Mouse (Mus musculus) cortical plate, adult 2 months (tissue): ENCODE measurements at regions not wholly inside any gene's neighbourhood (a gene's known extent, or its start where the extent isn't known, plus 50 kb on each side); places are given as distances from the start of the nearest gene placed in this dataset.

Experiments
- H3K27ac ChIP-seq: fragments of 200-500 bp; 2 replicates; pipeline ENCODE4 v1.5.1; 2012; ENCODE audit warnings: low read length, control low read depth, inconsistent platforms; ENCODE audit not compliant: insufficient read depth
- H3K4me1 ChIP-seq: fragments of 200-500 bp; 2 replicates; pipeline ENCODE4 v1.6.1; 2011; ENCODE audit warnings: low read length; ENCODE audit not compliant: control insufficient read depth, insufficient read depth
- H3K4me3 ChIP-seq: fragments of 200-500 bp; 2 replicates; pipeline ENCODE4 v1.5.1; 2011; ENCODE audit warnings: mild to moderate bottlenecking, low read length, control low read depth; ENCODE audit not compliant: insufficient read depth
- CTCF ChIP-seq: fragments of 200-500 bp; IDR thresholded peaks from 2 replicates; pipeline ENCODE4 v1.5.1; 2011; ENCODE audit warnings: mild to moderate bottlenecking, control low read depth, low read length; ENCODE audit not compliant: insufficient read depth; ENCODE audit errors: extremely low read depth
- POLR2A ChIP-seq: fragments of 200-500 bp; IDR thresholded peaks from 2 replicates; pipeline ENCODE4 v1.6.1; 2011; ENCODE audit warnings: mild to moderate bottlenecking, low read length, control low read depth; ENCODE audit not compliant: insufficient read depth; ENCODE audit errors: extremely low read depth

GRCm38 (mm10) chr6:81563192-81563591 is 360.3 kb upstream of the Gcfc2 start:
- H3K4me3 ChIP-seq = no peak overlapping the region
- TF ChIP-seq POLR2A (no peak), CTCF (no peak)
- H3K4me1 ChIP-seq = no peaks in the 10 kb centered on the region; the same call in 1 of the 2 replicates
- no peak overlapping the region for H3K27ac ChIP-seq

- no peak overlapping the region for H3K27ac ChIP-seq
- no peaks in the 10 kb centered on the region; the same call in 1 of the 2 replicates for H3K4me1 ChIP-seq
- no peak for TF ChIP-seq CTCF
- TF ChIP-seq POLR2A = no peak
- no peak overlapping the region for H3K4me3 ChIP-seq
Measured at GRCm38 (mm10) chr6:81564295-81564694, 359.2 kb upstream of the Gcfc2 start.

GRCm38 (mm10) chr6:81586441-81587117 is 336.9 kb upstream of the Gcfc2 start:
- TF ChIP-seq POLR2A = no peak
- no peak for TF ChIP-seq CTCF
- no peak overlapping the region for H3K27ac ChIP-seq
- H3K4me3 ChIP-seq = no peak overlapping the region
- H3K4me1 ChIP-seq = no peaks in the 10 kb centered on the region

GRCm38 (mm10) chr6:81589727-81590126 is 333.7 kb upstream of the Gcfc2 start:
- Histone ChIP-seq H3K4me1 (no peaks in the 10 kb centered on the region), H3K27ac (no peak overlapping the region), H3K4me3 (no peak overlapping the region)
- no peak for TF ChIP-seq CTCF
- TF ChIP-seq POLR2A = no peak

GRCm38 (mm10) chr6:81595926-81596325 is 327.5 kb upstream of the Gcfc2 start:
- H3K4me3 ChIP-seq = no peak overlapping the region
- H3K4me1 ChIP-seq = no peaks in the 10 kb centered on the region
- no peak overlapping the region for H3K27ac ChIP-seq
- no peak for TF ChIP-seq CTCF
- TF ChIP-seq POLR2A = no peak

- TF ChIP-seq CTCF (no peak), POLR2A (no peak)
- Histone ChIP-seq H3K4me1 (no peaks in the 10 kb centered on the region), H3K27ac (no peak overlapping the region), H3K4me3 (no peak overlapping the region)
Measured at GRCm38 (mm10) chr6:81608637-81609036, 314.8 kb upstream of the Gcfc2 start.

- no peaks in the 10 kb centered on the region for H3K4me1 ChIP-seq
- H3K27ac ChIP-seq = no peak overlapping the region
- no peak overlapping the region for H3K4me3 ChIP-seq
- TF ChIP-seq CTCF = no peak
Measured at GRCm38 (mm10) chr6:81611980-81612379, 311.5 kb upstream of the Gcfc2 start.

GRCm38 (mm10) chr6:81618018-81618417 is 305.5 kb upstream of the Gcfc2 start:
- no peak overlapping the region for H3K27ac ChIP-seq
- TF ChIP-seq POLR2A (no peak), CTCF (no peak)
- no peak overlapping the region for H3K4me3 ChIP-seq
- H3K4me1 ChIP-seq = peaks cover 2% of the 10 kb centered on the region; the same call in 1 of the 2 replicates

GRCm38 (mm10) chr6:81621028-81621427 is 302.4 kb upstream of the Gcfc2 start:
- TF ChIP-seq CTCF (no peak), POLR2A (no peak)
- no peak overlapping the region for H3K27ac ChIP-seq
- peaks cover 2% of the 10 kb centered on the region; the same call in 1 of the 2 replicates for H3K4me1 ChIP-seq
- no peak overlapping the region for H3K4me3 ChIP-seq

GRCm38 (mm10) chr6:81622714-81623113 is 300.8 kb upstream of the Gcfc2 start:
- Histone ChIP-seq H3K27ac (no peak overlapping the region), H3K4me1 (peaks cover 2% of the 10 kb centered on the region; the same call in 1 of the 2 replicates), H3K4me3 (no peak overlapping the region)
- TF ChIP-seq CTCF (no peak), POLR2A (no peak)

GRCm38 (mm10) chr6:81625016-81625415 is 298.5 kb upstream of the Gcfc2 start:
- Histone ChIP-seq H3K4me1 (peaks cover 2% of the 10 kb centered on the region; the same call in 1 of the 2 replicates), H3K27ac (no peak overlapping the region), H3K4me3 (no peak overlapping the region)
- no peak for TF ChIP-seq CTCF
- no peak for TF ChIP-seq POLR2A
